In the genomic region with DNA sequence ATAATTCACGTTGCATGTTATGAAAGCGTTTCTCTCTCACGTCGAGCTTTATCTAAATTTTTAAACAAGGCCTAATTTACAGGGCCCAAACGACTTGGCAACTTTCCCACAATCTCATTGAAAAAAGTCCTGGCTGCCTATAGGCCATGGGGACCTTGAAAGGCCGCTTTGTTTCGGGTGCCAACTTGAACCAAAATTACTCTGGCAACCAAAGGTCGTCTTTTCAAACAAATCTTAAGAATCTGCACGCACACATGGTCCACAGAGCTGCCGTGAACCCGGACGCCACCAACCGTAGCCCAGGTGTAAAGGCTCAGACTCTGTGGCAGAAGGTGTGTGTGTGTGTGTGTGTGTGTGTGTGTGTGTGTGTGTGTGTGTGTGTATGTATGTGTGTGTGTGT, we compare ENCODE assay signal across 10 mouse cellular contexts.
DNase-seq lines count a peak whose midpoint lies in the region; ATAC-seq and TF ChIP-seq lines count a peak whose summit lies in the region.
"Had no signal": no experiment of that assay in that cellular context is flagged by ENCODE, and none has a peak within 500 bp of the region (broad histone marks: within the 10 kb centered on the region; RNA-seq: fewer than 3 reads in every experiment).

No protein-coding gene starts in this region.

- no peaks in the 10 kb centered on the region for H3K9me3 ChIP-seq in midbrain, embryonic 12.5 days
- H3K9me3 ChIP-seq in midbrain, embryonic 11.5 days (ENCODE audit: control insufficient read depth, low read length) = no peaks in the 10 kb centered on the region
- no peaks in the 10 kb centered on the region for H3K9me3 ChIP-seq in forebrain, postnatal 0 days (ENCODE audit: low read length)
- no peaks in the 10 kb centered on the region for H3K9me3 ChIP-seq in neural tube, embryonic 14.5 days (ENCODE audit: control insufficient read depth, low read length)

- no peaks in the 10 kb centered on the region for H3K36me3 ChIP-seq in midbrain, embryonic 12.5 days
- H3K36me3 ChIP-seq in midbrain, embryonic 11.5 days (ENCODE audit: control insufficient read depth, insufficient read depth, low read length) = no peaks in the 10 kb centered on the region
- no peaks in the 10 kb centered on the region for H3K36me3 ChIP-seq in forebrain, postnatal 0 days (ENCODE audit: insufficient read depth)
- no peaks in the 10 kb centered on the region for H3K36me3 ChIP-seq in neural tube, embryonic 14.5 days (ENCODE audit: control insufficient read depth, insufficient read depth, low read length)

- no peaks in the 10 kb centered on the region for H3K27me3 ChIP-seq in midbrain, embryonic 12.5 days
- no peaks in the 10 kb centered on the region for H3K27me3 ChIP-seq in midbrain, embryonic 11.5 days (ENCODE audit: control insufficient read depth, insufficient read depth, low read length)
- H3K27me3 ChIP-seq in forebrain, postnatal 0 days (ENCODE audit: insufficient read depth, low read length) = no peaks in the 10 kb centered on the region
- H3K27me3 ChIP-seq in neural tube, embryonic 14.5 days (ENCODE audit: control insufficient read depth, insufficient read depth, low read length) = no peaks in the 10 kb centered on the region

- peak overlapping the region; percentile 49 for H3K27ac ChIP-seq in midbrain, embryonic 12.5 days (replicated peaks)
- H3K27ac ChIP-seq in midbrain, embryonic 11.5 days (ENCODE audit: low read depth, low read length) = no peak overlapping the region
- peak overlapping the region; percentile 24; the same call in 1 of the 2 replicates for H3K27ac ChIP-seq in forebrain, postnatal 0 days (ENCODE audit: low read depth, low read length)
- peak overlapping the region; percentile 55; the same call in 1 of the 2 replicates for H3K27ac ChIP-seq in neural tube, embryonic 14.5 days (ENCODE audit: low read depth, low read length)
- H3K27ac ChIP-seq: left cerebral cortex, adult 2 months had no signal

- DNase-seq in adrenal gland, adult (ENCODE audit: inconsistent age in 2 of 2, low spot score in 1 of 2) = peak; percentile 48 to 83
- no peak for DNase-seq in adrenal gland, postnatal 25 days
- DNase-seq in midbrain, embryonic 11.5 days (ENCODE audit: low spot score, missing footprints) = no peak
- DNase-seq in forebrain, postnatal 0 days = peak; percentile 79
- no peak for DNase-seq in T-cell, adult 2 months (ENCODE audit: low spot score)
- DNase-seq in B cell, adult 2 months = no peak
- DNase-seq: kidney, adult 18-20 months had no signal

- H3K4me3 ChIP-seq in midbrain, embryonic 12.5 days = no peak overlapping the region
- no peak overlapping the region for H3K4me3 ChIP-seq in midbrain, embryonic 11.5 days (ENCODE audit: low read depth, low read length)
- H3K4me3 ChIP-seq in forebrain, postnatal 0 days (ENCODE audit: low read depth, low read length) = no peak overlapping the region
- H3K4me3 ChIP-seq in neural tube, embryonic 14.5 days (ENCODE audit: low read depth, low read length) = no peak overlapping the region
- H3K4me3 ChIP-seq: left cerebral cortex, adult 2 months had no signal

- no peak for TF ChIP-seq CTCF in forebrain, postnatal 0 days (IDR thresholded peaks at IDR 0.05; ENCODE audit: low read depth)

- H3K4me1 ChIP-seq in midbrain, embryonic 12.5 days = peaks cover 43% of the 10 kb centered on the region
- 0 out of 2 replicates have a peak, but pooled peaks cover 2% of the 10 kb centered on the region for H3K4me1 ChIP-seq in midbrain, embryonic 11.5 days (ENCODE audit: control insufficient read depth, insufficient read depth, low read length)
- 0 out of 2 replicates have a peak, but pooled peaks cover 3% of the 10 kb centered on the region for H3K4me1 ChIP-seq in forebrain, postnatal 0 days (ENCODE audit: insufficient read depth)
- H3K4me1 ChIP-seq in neural tube, embryonic 14.5 days (ENCODE audit: control insufficient read depth, insufficient read depth, low read length) = no peaks in the 10 kb centered on the region

- ATAC-seq in midbrain, embryonic 12.5 days (ENCODE audit: low FRiP score, low read depth) = peak; percentile 66
- ATAC-seq in midbrain, embryonic 11.5 days (ENCODE audit: low FRiP score) = no peak
- ATAC-seq in forebrain, postnatal 0 days = peak; percentile 54; the same call in 1 of the 2 replicates
- ATAC-seq in neural tube, embryonic 14.5 days (ENCODE audit: low read depth) = peak; percentile 62; the same call in 1 of the 2 replicates

- no peak overlapping the region for H3K4me2 ChIP-seq in midbrain, embryonic 12.5 days (replicated peaks)
- H3K4me2 ChIP-seq in midbrain, embryonic 11.5 days = no peak overlapping the region
- H3K4me2 ChIP-seq in forebrain, postnatal 0 days (ENCODE audit: low read depth) = no peak overlapping the region
- no peak overlapping the region for H3K4me2 ChIP-seq in neural tube, embryonic 14.5 days (ENCODE audit: low read depth, low read length)

- WGBS in midbrain, embryonic 12.5 days = 66% methylated on average over 13 of the region's 13 CpGs
- WGBS in midbrain, embryonic 11.5 days = 86% methylated on average over 13 of the region's 13 CpGs
- 11% methylated on average over 13 of the region's 13 CpGs for WGBS in forebrain, postnatal 0 days
- 27% methylated on average over 13 of the region's 13 CpGs for WGBS in neural tube, embryonic 14.5 days

- no peak overlapping the region for H3K9ac ChIP-seq in midbrain, embryonic 12.5 days (replicated peaks)
- no peak overlapping the region for H3K9ac ChIP-seq in midbrain, embryonic 11.5 days (ENCODE audit: low read length)
- H3K9ac ChIP-seq in forebrain, postnatal 0 days = no peak overlapping the region
- no peak overlapping the region for H3K9ac ChIP-seq in neural tube, embryonic 14.5 days (replicated peaks; ENCODE audit: low read depth, low read length)

Comparison
In these comparisons a context has a peak if more than half of its experiments do, and no peak if none do; other contexts are left out.
1. DNase-seq: peak in adrenal gland, adult (2 of 2) and forebrain, postnatal 0 days (single experiment); none in adrenal gland, postnatal 25 days (single experiment), midbrain, embryonic 11.5 days (single experiment), T-cell, adult 2 months (single experiment) and B cell, adult 2 months (0 of 2).